Mouse (Mus musculus): ENCODE data around the gene Hacl1. TPM values are rescaled to one million over a fixed set of nuclear protein-coding genes. Genes with fewer than 3 reads are reported as not detected.

The Hacl1 gene
- polyA plus RNA-seq, 1 experiment = 20.9 TPM

- Histone ChIP-seq H3K9me3 (replicated peaks; ENCODE audit: control insufficient read depth, insufficient read depth, low read length, poor library complexity, severe bottlenecking) (no peaks in the 10 kb centered on the region), H3K4me3 (ENCODE audit: low read depth, low read length) (no peak overlapping the region), H3K36me3 (ENCODE audit: control insufficient read depth, insufficient read depth, low read length, poor library complexity, severe bottlenecking) (no peaks in the 10 kb centered on the region), H3K4me1 (ENCODE audit: control insufficient read depth, insufficient read depth, low read length) (no peaks in the 10 kb centered on the region), H3K27me3 (ENCODE audit: control insufficient read depth, insufficient read depth, low read length, poor library complexity, severe bottlenecking) (no peaks in the 10 kb centered on the region), H3K9ac (ENCODE audit: low read depth, poor library complexity, severe bottlenecking) (no peak overlapping the region), H3K27ac (ENCODE audit: insufficient read depth, low read length) (no peak overlapping the region)
- TF ChIP-seq CTCF (IDR thresholded peaks at IDR 0.05; ENCODE audit: low read depth, low read length) (no peak), POLR2A (IDR thresholded peaks at IDR 0.05; ENCODE audit: insufficient read depth, low read length) (no peak), EP300 (IDR thresholded peaks at IDR 0.05; ENCODE audit: insufficient read depth, low read depth, low read length) (no peak)
These were observed 86.1 kb downstream of the Hacl1 start for GRCm38 (mm10) chr14:31555021-31555420.

Other genes starting within 250 kb of the Hacl1 start
- 8.6 TPM in 2 replicates for gene Sh3bp5, start 205.2 kb downstream of the Hacl1 start, polyA plus RNA-seq (2011; ENCODE audit: insufficient read depth, insufficient read length, low read depth, missing spikeins)
- 42.5 and 46.1 TPM in 2 replicates for gene Eaf1, start 146.9 kb downstream of the Hacl1 start, polyA plus RNA-seq (2011; ENCODE audit: insufficient read depth, insufficient read length, low read depth, missing spikeins)
- gene Mettl6, start 146.2 kb downstream of the Hacl1 start, polyA plus RNA-seq (2011; ENCODE audit: insufficient read depth, insufficient read length, low read depth, missing spikeins) = 82.0 and 93.4 TPM in 2 replicates
- gene Colq, start 49.9 kb downstream of the Hacl1 start, polyA plus RNA-seq (2011; ENCODE audit: insufficient read depth, insufficient read length, low read depth, missing spikeins) = not detected in 2 replicates
- gene Gm49387, start 408 bp downstream of the Hacl1 start, polyA plus RNA-seq (2011; ENCODE audit: insufficient read depth, insufficient read length, low read depth, missing spikeins) = not detected in 2 replicates
- gene Btd, start 258 bp downstream of the Hacl1 start, polyA plus RNA-seq (2011; ENCODE audit: insufficient read depth, insufficient read length, low read depth, missing spikeins) = 6.8 and 7.0 TPM in 2 replicates
- 83.6 and 104 TPM in 2 replicates for gene Ankrd28, start 189.4 kb upstream of the Hacl1 start, polyA plus RNA-seq (2011; ENCODE audit: insufficient read depth, insufficient read length, low read depth, missing spikeins)

Measured in ES-Bruce4 (cell line).